Mouse (Mus musculus): Measurements from ENCODE around the gene Ferd3l. TPM values are rescaled to one million over a fixed set of nuclear protein-coding genes. Genes with fewer than 3 reads are reported as not detected.

Gene Ferd3l
- total RNA-seq (2022): not detected

- no peak for DNase-seq (ENCODE audit: low spot score in 2 of 2)
These were observed at the start of gene Ferd3l for GRCm38 (mm10) chr12:33928331-33929192. Gene Ferd3l (plus strand): TSS chr12:33928425.

GRCm38 (mm10) chr12:33893956-33894355, 34.3 kb upstream of the Ferd3l start:
- DNase-seq (ENCODE audit: low spot score in 2 of 2): no peak

DNA sequence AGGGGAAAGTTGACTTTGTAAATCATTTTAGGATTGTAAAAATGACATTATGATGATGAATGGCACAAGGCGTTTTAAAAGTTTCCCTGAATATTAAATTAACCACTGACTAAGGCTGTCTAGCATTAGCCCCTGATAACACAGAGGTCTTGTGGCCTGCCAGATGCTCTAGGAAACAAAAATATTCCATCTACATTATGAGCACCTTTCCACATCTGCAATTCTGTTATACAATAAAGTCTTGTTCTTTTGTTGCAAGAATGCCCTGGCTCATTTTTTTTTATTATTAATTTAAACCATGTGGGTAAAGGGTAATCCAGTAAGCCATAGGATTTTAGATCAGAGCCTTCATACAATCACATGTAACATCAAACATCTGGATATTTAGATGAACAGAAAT, 33.6 kb upstream of the Ferd3l start:
- DNase-seq (ENCODE audit: low spot score in 2 of 2): no peak

DNA sequence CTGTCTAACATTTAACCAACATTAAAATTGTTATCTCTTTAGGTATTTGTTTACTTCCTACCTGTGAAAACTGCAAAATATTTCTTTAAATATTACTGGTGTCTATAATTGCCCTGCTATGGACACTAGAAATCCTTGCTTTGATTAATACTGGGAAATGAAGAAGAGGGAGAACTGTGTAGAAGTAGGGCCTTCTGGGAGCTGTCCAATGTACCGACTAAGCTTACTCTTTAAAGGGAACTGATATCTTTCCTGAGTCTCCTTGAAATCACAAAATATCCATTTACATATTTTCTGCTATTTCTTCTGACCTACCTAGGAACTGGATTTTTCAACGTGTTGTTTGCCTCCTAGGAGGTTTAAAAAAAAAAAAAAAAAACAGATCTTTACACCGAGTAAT, 1.5 kb upstream of the Ferd3l start:
- DNase-seq (ENCODE audit: low spot score in 2 of 2): no peak

DNA sequence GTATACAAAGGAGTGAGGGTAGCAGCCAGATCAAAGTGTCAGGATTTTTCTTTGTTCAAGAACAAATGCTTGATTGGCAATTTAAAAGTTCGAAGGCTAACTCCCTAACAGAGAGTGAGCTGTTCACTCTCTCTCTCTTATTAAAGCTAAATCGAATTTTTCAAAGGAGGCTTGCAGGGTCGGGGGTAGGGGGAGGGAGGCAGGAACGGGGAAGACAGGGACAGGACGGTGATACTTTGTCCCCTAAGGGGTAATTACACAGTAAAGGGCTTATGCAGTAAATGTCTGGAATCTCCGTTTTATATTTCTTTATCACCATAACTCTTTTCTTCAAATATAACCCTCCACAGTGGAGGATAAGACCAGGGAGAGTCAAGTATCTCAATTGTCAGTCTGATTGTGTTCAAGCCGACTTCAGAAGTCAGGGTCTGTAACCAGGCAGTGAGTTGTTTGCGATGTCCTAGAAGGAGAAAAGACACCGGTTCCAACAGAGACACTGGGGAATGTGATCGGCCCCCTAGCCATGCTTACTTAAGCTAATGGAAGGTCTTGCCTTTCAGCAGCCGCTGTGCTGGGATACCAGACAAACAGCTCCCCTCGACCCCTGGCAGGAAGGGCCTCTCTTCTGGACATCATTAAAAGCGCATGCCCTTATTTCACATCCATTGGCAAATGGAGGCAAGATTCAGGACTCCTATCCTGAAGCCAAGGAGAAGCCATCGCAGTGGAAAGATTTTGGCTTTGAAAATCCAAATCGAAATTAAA, 709 bp upstream of the Ferd3l start:
- DNase-seq (ENCODE audit: low spot score in 2 of 2): no peak

GRCm38 (mm10) chr12:33952843-33953242, 24.6 kb downstream of the Ferd3l start:
- no peak for DNase-seq (ENCODE audit: low spot score in 2 of 2)

GRCm38 (mm10) chr12:33954931-33955565, 26.8 kb downstream of the Ferd3l start:
- DNase-seq (ENCODE audit: low spot score in 2 of 2): no peak

DNA sequence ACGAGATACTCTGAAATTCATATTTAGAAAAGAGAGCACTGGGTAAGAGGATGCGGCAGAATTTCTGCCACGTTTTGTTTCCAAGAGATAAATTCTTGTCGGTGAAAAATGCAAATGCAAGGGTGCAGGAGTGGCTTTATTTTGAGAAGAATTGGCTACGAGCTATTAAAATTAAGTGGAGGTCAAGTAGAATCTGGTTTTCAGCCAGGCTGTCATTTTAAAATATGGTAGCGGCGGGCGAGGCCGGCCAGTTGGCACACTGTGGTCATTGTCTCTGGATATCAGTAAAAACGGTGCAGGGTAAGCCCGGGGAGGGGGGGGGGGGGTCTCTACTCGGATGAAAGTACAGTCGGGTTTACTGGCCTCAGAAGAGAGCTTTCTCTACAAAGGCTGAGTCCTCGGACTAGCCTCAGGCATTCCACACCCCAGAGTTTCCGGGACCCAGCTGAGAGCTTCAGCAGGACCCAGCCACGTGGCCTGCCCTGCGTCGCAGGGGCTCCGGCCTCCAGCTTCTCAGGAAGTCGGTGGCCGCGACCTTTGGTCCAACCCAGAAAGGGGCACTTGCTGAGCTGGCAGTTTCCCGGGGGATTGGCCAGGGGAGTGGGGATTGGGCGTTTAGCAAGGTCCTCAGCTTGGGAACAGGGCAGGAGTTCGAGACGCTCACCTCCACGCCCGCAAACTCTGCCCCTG, 27.5 kb downstream of the Ferd3l start:
- DNase-seq (ENCODE audit: low spot score in 2 of 2): no peak

DNA sequence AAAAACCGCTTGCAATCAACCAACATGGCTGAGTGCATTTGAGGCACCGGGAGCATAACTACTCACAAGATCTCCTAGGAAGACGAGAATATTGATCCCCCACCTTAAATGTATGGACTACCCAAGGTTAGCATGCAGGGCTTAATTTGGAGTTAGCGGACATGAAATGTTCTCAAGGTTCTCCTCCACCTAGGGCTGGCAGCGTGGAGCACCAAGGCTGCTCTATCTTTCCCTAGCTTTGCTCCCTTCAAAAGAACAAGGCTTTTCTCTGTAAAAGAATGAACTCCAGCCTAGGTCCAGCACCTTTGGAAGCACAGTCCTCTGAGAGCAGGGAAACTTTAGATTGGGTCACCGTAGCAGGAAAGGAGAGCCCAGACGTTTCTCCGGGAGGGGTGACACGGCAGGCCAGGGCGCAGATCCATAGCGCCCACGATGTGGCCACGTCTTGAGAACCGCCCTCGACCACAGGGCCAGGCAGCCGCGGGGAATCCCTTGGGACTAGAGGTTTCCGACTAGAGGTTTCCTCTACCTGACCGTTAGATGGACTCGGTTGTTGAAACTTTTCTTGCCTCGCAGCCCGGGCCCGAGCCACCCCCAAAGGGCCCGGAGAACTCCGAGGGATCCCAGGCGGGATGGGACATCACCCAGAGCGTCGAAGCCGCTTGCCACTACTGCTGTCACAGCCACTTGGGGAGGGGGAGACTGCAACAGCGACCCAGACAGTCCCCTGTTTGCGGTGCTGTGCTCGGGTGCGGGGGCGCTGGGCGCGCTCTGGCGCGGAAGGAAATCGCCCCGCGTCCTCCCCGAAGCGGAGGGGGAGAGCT, 28.6 kb downstream of the Ferd3l start:
- no peak for DNase-seq (ENCODE audit: low spot score in 2 of 2)

- no peak for DNase-seq (ENCODE audit: low spot score in 2 of 2)
These were observed 29.4 kb downstream of the Ferd3l start, which contains the start of gene Twist1 for GRCm38 (mm10) chr12:33957400-33958240. Gene Twist1 (plus strand): TSS chr12:33957671.

DNA sequence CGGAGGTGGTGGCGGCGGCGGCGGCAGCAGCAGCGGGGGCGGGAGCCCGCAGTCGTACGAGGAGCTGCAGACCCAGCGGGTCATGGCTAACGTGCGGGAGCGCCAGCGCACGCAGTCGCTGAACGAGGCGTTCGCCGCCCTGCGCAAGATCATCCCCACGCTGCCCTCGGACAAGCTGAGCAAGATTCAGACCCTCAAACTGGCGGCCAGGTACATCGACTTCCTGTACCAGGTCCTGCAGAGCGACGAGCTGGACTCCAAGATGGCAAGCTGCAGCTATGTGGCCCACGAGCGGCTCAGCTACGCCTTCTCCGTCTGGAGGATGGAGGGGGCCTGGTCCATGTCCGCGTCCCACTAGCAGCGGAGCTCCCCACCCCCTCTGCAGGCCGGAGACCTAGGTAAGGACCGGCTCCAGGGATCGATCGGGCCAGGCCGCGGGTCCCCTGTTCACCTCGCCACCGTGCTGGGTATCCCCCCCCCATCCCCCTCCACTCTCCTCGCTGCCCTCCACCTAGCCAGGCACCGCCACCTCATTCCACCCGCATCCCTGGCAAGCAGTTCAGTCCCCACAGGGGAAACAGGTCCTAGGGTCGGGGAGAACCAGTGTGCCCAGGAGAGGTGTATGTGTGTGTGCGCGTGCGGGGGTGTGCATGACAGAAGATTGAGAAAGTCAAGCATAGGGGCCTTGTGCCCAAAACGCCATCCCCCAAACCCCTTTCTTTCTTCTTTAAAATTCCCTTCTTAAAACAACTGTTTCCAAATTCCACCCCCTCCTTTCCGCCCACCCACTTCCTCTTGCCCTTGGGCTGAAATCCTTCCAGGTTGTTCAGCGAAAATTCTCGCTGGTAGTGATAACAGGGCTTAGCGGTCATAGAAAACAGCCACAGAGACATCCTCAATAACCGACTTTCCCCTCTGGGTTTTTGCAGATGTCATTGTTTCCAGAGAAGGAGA, 30.3 kb downstream of the Ferd3l start:
- DNase-seq (ENCODE audit: low spot score in 2 of 2): no peak

DNA sequence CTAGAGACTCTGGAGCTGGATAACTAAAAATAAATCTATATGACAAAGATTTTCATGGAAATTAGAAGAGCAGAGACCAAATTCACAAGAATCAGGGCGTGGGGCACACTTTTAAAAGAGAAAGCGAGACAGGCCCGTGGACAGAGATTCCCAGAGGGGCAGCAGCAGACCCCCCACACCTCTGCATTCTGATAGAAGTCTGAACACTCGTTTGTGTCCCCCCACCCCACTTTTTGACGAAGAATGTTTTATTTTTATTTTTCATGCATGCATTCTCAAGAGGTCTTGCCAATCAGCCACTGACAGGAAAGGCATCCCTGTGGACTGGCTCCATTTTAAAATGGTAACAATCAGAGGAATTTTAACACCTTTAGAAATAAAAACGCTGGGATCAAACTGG, 31.0 kb downstream of the Ferd3l start:
- no peak for DNase-seq (ENCODE audit: low spot score in 2 of 2)

GRCm38 (mm10) chr12:33959846-33960245, 31.6 kb downstream of the Ferd3l start:
- no peak for DNase-seq (ENCODE audit: low spot score in 2 of 2)

DNA sequence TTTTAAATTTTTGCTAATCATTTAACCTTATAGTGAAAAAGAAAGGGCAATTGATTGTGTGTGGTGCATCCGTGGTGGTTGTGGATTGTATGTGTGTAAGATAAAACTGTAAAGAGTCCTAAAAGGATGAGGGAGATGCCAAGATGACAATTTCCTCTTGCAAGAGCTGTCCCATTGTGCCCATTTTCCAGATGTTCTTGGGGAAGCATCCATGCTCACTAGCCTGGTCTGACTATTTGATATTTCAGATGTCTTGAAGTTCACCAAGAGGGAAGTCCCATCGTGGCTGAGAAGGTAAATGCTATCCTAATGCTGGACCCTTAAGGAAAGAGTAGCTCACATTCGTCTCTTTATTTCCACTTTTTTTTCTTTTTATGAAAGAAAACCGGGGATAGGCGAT, 32.8 kb downstream of the Ferd3l start:
- no peak for DNase-seq (ENCODE audit: low spot score in 2 of 2)

GRCm38 (mm10) chr12:33962118-33962772, 34.0 kb downstream of the Ferd3l start:
- no peak for DNase-seq (ENCODE audit: low spot score in 2 of 2)

DNA sequence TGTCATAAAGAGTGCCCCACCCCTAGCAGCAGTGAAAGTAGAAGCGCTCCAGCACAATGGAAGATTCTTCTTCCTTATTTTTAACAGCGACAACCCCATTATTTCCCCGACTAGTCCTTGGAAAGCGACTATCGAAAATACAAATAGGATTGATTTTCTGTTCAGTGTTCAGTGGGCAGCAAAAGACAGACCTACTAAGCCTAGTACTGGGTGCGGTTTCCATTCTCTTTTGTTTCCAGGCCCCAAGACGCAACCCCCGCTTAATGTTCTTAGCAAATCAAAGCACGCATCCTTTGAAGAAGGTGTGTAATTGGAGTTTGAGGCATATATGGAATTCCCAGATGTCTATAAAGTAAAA, 34.5 kb downstream of the Ferd3l start:
- DNase-seq (ENCODE audit: low spot score in 2 of 2): no peak

- no peak for DNase-seq (ENCODE audit: low spot score in 2 of 2)
These were observed 35.6 kb downstream of the Ferd3l start for GRCm38 (mm10) chr12:33963671-33964369.

Data from layer of hippocampus, adult 8-10 months (tissue).